In genomic region chr2:20615948-20616347, GRCm38 (mm10) we compare ENCODE assay signal across 8 mouse cellular contexts.
A peak's percentile ranks its signal among the peaks of the same experiment; 100 is the strongest.
DNase-seq lines count a peak whose midpoint lies in the region; ATAC-seq lines count a peak whose summit lies in the region.

No protein-coding gene starts in this region.

- ATAC-seq in granulocyte monocyte progenitor cell, adult 5-6 weeks (replicated peaks; ENCODE audit: poor library complexity, severe bottlenecking), result no peak

- peak; percentile 50 for DNase-seq in gastrocnemius, adult 18-20 months (ENCODE audit: low spot score)
- no peak for DNase-seq in gastrocnemius, postnatal 25 days
- peak; percentile 35 to 47 for DNase-seq in right cerebral cortex, adult 2 months (ENCODE audit: low spot score in 2 of 2)
- DNase-seq in right cerebral cortex, postnatal 36 days (ENCODE audit: low spot score in 2 of 2), result no peak
- peak; percentile 45 for DNase-seq in embryo, embryonic 10 days (ENCODE audit: low spot score)
- DNase-seq in kidney, postnatal 4 days, result peak; percentile 78 to 80
- DNase-seq in right cerebral cortex, postnatal 10 days (ENCODE audit: low spot score in 2 of 2), result peak; percentile 29 to 43

Comparison
In these comparisons a context has a peak if more than half of its experiments do, and no peak if none do; other contexts are left out.
1. DNase-seq: peak in gastrocnemius, adult 18-20 months (single experiment), right cerebral cortex, adult 2 months (2 of 2), embryo, embryonic 10 days (single experiment), kidney, postnatal 4 days (2 of 2) and right cerebral cortex, postnatal 10 days (2 of 2); none in gastrocnemius, postnatal 25 days (single experiment) and right cerebral cortex, postnatal 36 days (0 of 2).